Mouse (Mus musculus) hindbrain, embryonic 13.5 days (tissue): ENCODE measurements around the gene Itgb5. TPM values are rescaled to one million over a fixed set of nuclear protein-coding genes. Genes with fewer than 3 reads are reported as not detected.

Source experiments
- ATAC-seq: fragments of 200-750 bp; cut with Nextera tagmentation; 2 replicates; pipeline ENCODE4 v1.8.0; 2017; ENCODE audit warnings: moderate TSS enrichment; ENCODE audit not compliant: low FRiP score
- H3K27ac ChIP-seq: fragments of 300-500 bp; sonication (generic); 2 replicates; pipeline ENCODE4 v1.5.1; 2015; ENCODE audit warnings: inconsistent platforms, mild to moderate bottlenecking, moderate library complexity
- H3K27me3 ChIP-seq: fragments of 300-500 bp; sonication (generic); 2 replicates; pipeline ENCODE4 v1.6.1; 2015; ENCODE audit warnings: mild to moderate bottlenecking, inconsistent platforms
- H3K36me3 ChIP-seq: fragments of 300-500 bp; sonication (generic); 2 replicates; pipeline ENCODE4 v1.6.1; 2015; ENCODE audit warnings: mild to moderate bottlenecking, inconsistent platforms
- H3K4me1 ChIP-seq: fragments of 300-500 bp; sonication (generic); replicated peaks from 2 replicates; pipeline ENCODE4 v1.6.1; 2015; ENCODE audit warnings: inconsistent platforms
- H3K4me2 ChIP-seq: fragments of 300-500 bp; sonication (generic); 2 replicates; pipeline ENCODE4 v1.6.1; 2015; ENCODE audit warnings: inconsistent platforms, mild to moderate bottlenecking, moderate library complexity
- H3K4me3 ChIP-seq: fragments of 300-500 bp; sonication (generic); 2 replicates; pipeline ENCODE4 v1.5.1; 2015; ENCODE audit warnings: mild to moderate bottlenecking, inconsistent platforms
- H3K9ac ChIP-seq: fragments of 300-500 bp; sonication (generic); 2 replicates; pipeline ENCODE4 v1.6.1; 2015; ENCODE audit warnings: mild to moderate bottlenecking, inconsistent platforms
- H3K9me3 ChIP-seq: fragments of 300-500 bp; sonication (generic); 2 replicates; pipeline ENCODE4 v1.6.1; 2016; ENCODE audit warnings: inconsistent platforms
- WGBS: fragments of 180-500 bp; shearing (Covaris S2); methylation state at CpG from one replicate; pipeline ENCODE4 v1.1.7; 2015; 5-methylcytosine and 5-hydroxymethylcytosine counted together
- polyA plus RNA-seq: library from polyadenylated mRNA; unstranded; fragments of >200 nt; fragmentation: Nextera tagmentation; extraction: Ambion mirVana; gene quantifications from 2 replicates; pipeline ENCODE4 v1.2.1, GENCODE M21; 2015

The Itgb5 gene
- polyA plus RNA-seq, 1 experiment from 2014 or later: 11.0 TPM

DNA sequence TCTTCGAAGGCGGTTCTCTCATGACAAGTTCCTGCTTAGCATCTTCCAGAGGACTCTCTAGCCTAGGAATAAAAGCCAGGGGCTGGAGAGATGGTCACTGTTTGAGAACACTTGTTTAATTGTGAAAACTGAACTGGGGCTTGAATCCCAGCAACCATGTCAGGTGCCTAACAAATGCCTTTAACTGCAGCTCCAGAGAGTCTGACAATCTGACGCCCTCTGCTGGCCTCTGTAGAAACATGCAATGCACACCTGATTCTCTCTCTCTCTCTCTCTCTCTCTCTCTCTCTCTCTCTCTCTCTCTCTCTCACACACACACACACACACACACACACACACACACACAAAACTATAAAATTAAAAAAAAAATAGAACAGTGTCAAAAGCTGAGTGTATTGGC lies 19.5 kb upstream of the Itgb5 start:
- no peaks in the 10 kb centered on the region for H3K4me1 ChIP-seq
- 81% methylated on average over 3 of the region's 3 CpGs for WGBS
- no peak overlapping the region for H3K9ac ChIP-seq
- no peaks in the 10 kb centered on the region for H3K27me3 ChIP-seq
- no peak overlapping the region for H3K4me2 ChIP-seq
- H3K9me3 ChIP-seq: no peaks in the 10 kb centered on the region
- no peak overlapping the region for H3K4me3 ChIP-seq
- no peak for ATAC-seq
- H3K27ac ChIP-seq: no peak overlapping the region
- no peaks in the 10 kb centered on the region for H3K36me3 ChIP-seq

GRCm38 (mm10) chr16:33818413-33819165 lies 10.9 kb upstream of the Itgb5 start:
- no peak for ATAC-seq
- Histone ChIP-seq H3K4me2 (no peak overlapping the region), H3K4me3 (no peak overlapping the region), H3K9ac (no peak overlapping the region), H3K36me3 (no peaks in the 10 kb centered on the region), H3K27me3 (peaks cover 4% of the 10 kb centered on the region; the same call in 1 of the 2 replicates), H3K9me3 (no peaks in the 10 kb centered on the region), H3K4me1 (no peaks in the 10 kb centered on the region), H3K27ac (no peak overlapping the region)
- WGBS: 92% methylated on average over 7 of the region's 7 CpGs

- ATAC-seq: no peak
- 22% methylated on average over 17 of the region's 17 CpGs for WGBS
These were observed 8.9 kb upstream of the Itgb5 start for GRCm38 (mm10) chr16:33820269-33821178.

GRCm38 (mm10) chr16:33824603-33825002 lies 4.9 kb upstream of the Itgb5 start:
- Histone ChIP-seq H3K36me3 (no peaks in the 10 kb centered on the region), H3K9me3 (no peaks in the 10 kb centered on the region), H3K9ac (no peak overlapping the region), H3K4me1 (peaks cover 7% of the 10 kb centered on the region), H3K4me3 (no peak overlapping the region), H3K4me2 (no peak overlapping the region), H3K27ac (no peak overlapping the region), H3K27me3 (peaks cover 36% of the 10 kb centered on the region)
- WGBS: 81% methylated on average over 6 of the region's 6 CpGs
- ATAC-seq: no peak

More at GRCm38 (mm10) chr16:33820269-33821178, 8.9 kb upstream of the Itgb5 start:
- Histone ChIP-seq H3K4me2 (no peak overlapping the region), H3K4me3 (no peak overlapping the region), H3K9ac (0 out of 2 replicates have a peak overlapping the region, but pooled peaks have one; percentile 19), H3K9me3 (no peaks in the 10 kb centered on the region), H3K4me1 (no peaks in the 10 kb centered on the region), H3K27me3 (peaks cover 4% of the 10 kb centered on the region; the same call in 1 of the 2 replicates), H3K36me3 (no peaks in the 10 kb centered on the region), H3K27ac (no peak overlapping the region)

DNA sequence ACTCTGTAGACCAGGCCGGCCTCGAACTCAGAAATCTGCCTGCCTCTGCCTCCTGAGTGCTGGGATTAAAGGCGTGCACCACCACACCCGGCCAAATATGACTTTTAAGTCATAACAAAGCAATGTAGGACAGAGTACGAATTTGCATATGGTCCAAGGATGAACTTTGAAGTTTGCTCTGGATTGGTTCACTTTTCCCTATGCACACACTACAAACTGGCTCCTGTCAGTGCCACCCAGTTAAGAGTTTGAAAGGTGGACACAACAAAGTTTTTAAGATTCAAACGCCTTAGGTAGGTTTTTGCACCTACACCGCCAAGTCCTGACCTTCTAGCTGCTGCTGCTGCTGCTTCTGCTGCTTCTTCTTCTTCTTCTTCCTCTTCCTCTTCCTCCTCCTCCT lies 969 bp upstream of the Itgb5 start:
- no peak overlapping the region for H3K4me3 ChIP-seq
- H3K4me1 ChIP-seq: peaks cover 26% of the 10 kb centered on the region
- ATAC-seq: no peak
- peaks cover 71% of the 10 kb centered on the region for H3K27me3 ChIP-seq
- no peak overlapping the region for H3K27ac ChIP-seq
- H3K9me3 ChIP-seq: no peaks in the 10 kb centered on the region
- no peak overlapping the region for H3K9ac ChIP-seq
- 91% methylated on average over 7 of the region's 7 CpGs for WGBS
- H3K36me3 ChIP-seq: no peaks in the 10 kb centered on the region
- H3K4me2 ChIP-seq: no peak overlapping the region

DNA sequence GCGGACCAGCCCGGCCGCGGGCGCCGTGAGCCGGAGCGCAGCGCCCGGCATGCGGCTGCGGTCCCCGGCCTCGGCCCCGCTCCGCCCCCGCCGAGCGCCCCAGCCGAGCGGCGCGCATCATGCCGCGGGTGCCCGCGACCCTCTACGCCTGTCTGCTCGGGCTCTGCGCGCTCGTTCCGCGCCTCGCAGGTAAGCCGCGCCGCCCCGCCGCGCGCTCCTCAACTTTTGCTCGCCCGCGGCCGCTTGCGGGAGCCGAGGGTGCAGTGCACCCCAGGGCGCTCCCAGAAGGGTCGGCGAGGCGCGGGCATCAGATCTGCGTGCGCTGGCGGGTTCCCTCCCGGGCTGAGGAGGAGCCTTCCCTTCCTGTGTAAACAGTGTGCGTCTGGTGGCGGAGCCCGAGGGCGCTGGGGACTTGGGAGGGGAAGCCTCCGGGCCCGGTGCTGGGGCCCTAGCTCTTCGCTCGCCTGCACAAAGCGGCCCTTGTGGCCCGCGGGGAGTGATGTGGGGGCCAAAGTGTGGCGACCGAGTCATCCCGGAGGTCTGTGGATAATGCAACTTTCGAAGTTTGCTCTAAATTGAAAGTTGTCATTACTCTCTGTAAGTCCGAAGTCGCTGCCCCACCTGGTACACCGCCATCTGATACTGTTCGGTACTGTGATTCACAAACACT lies 512 bp downstream of the Itgb5 start:
- peak; percentile 81 for ATAC-seq
- Histone ChIP-seq H3K4me3 (peak overlapping the region; percentile 70), H3K4me2 (peak overlapping the region; percentile 99), H3K4me1 (peaks cover 38% of the 10 kb centered on the region), H3K27ac (no peak overlapping the region; the same call in 1 of the 2 replicates), H3K9me3 (no peaks in the 10 kb centered on the region), H3K36me3 (no peaks in the 10 kb centered on the region), H3K9ac (peak overlapping the region; percentile 75), H3K27me3 (peaks cover 86% of the 10 kb centered on the region)
- under 1% methylated on average over 76 of the region's 76 CpGs for WGBS

DNA sequence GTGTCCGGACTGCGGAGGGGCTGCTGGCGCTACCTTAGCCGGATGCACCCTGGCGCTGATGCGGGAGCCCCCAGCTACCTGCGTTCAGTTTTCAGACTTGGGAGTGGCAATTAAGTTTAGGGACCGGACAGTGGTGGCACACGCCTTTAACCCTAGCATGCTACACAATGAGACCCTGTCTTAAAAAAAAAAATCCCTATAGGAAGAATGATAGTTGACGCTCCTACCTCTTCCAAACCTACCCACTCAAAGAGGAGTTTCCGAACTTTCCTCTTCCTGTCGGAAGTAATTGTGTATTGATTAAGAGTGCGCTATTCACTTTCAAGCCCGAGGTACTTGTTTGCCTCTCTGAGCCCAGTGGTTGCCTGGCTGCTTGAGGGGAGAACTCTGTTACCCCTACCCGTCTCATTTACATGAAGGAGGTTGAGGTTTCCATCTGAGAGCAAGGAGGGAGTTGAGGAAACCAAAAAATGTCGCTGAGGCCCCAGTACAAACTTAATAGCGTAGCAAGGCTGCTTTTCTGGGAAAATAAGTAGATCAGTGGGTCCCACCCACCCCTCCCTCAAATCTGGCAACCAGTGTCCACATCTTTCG lies 1.1 kb downstream of the Itgb5 start:
- H3K36me3 ChIP-seq: no peaks in the 10 kb centered on the region
- H3K4me1 ChIP-seq: peaks cover 38% of the 10 kb centered on the region
- no peak for ATAC-seq
- peak overlapping the region; percentile 99 for H3K4me2 ChIP-seq
- 2% methylated on average over 18 of the region's 18 CpGs for WGBS
- H3K27ac ChIP-seq: no peak overlapping the region
- H3K9me3 ChIP-seq: no peaks in the 10 kb centered on the region
- peaks cover 92% of the 10 kb centered on the region for H3K27me3 ChIP-seq
- H3K4me3 ChIP-seq: peak overlapping the region; percentile 70
- peak overlapping the region; percentile 75 for H3K9ac ChIP-seq

DNA sequence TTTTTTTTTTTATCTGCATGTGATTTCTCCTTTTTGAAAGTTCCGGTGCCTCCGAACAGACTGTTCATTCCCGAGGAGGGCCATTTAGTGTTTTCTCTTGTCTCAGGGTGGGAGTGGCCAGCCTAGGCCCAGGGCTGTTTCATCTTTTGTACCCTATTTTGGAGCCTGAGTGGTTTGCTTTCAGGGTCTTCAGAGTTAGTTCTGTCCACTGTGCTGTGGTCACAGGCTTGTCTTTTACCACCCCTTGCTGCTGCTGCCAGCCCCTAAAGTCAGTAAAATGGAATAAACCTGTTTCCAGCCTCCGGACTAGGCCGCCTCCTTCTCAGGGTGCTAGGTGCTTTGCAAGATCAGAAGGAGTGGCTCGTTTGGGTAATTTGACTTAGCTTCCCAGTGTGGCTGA lies 2.6 kb downstream of the Itgb5 start:
- H3K9ac ChIP-seq: no peak overlapping the region
- H3K4me2 ChIP-seq: peak overlapping the region; percentile 53; the same call in 1 of the 2 replicates
- no peak overlapping the region for H3K4me3 ChIP-seq
- no peaks in the 10 kb centered on the region for H3K9me3 ChIP-seq
- peaks cover 38% of the 10 kb centered on the region for H3K4me1 ChIP-seq
- ATAC-seq: no peak
- H3K27ac ChIP-seq: no peak overlapping the region
- 59% methylated on average over 6 of the region's 6 CpGs for WGBS
- H3K27me3 ChIP-seq: peaks cover 95% of the 10 kb centered on the region
- H3K36me3 ChIP-seq: no peaks in the 10 kb centered on the region

DNA sequence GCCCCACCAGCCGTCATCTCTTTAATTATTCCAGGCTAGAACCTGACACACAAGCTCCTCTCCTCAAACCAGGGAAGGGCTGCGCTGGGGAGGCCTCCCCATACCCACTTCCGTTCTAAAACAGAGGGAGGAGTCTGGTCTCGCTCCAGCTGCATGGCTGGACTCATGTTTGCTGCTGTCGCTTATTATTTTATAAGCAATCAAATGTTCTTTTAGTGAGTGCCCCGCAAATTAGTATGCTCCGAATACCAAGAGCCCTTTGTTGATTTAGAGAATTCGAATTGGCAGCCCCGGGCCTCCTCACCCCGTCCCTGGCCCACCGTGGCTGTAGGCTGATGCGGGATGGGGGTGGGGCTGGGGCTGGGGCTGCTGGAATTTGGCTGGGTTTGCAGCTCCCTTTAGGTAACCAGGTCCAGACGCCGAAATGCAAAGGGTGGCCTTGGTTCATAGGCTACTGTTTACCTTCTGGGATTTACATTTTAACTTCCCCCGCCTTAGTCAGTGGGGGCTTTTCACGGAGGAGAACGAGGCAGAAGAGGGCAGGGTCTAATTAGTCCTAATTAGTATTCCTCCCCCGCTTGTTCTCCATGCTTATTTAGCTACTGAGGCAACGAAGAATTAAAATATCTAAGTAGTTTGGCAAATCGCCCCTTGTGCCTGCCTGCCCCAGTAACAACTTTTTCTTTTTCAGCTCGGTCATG lies 3.4 kb downstream of the Itgb5 start:
- ATAC-seq: peak; percentile 47; the same call in 1 of the 2 replicates
- Histone ChIP-seq H3K27me3 (peaks cover 88% of the 10 kb centered on the region), H3K9me3 (no peaks in the 10 kb centered on the region), H3K4me2 (peak overlapping the region; percentile 53), H3K36me3 (no peaks in the 10 kb centered on the region), H3K4me3 (peak overlapping the region; percentile 25), H3K27ac (peak overlapping the region; percentile 64), H3K4me1 (peaks cover 38% of the 10 kb centered on the region), H3K9ac (peak overlapping the region; percentile 11; the same call in 1 of the 2 replicates)
- 2% methylated on average over 21 of the region's 21 CpGs for WGBS

- H3K9ac ChIP-seq: peak overlapping the region; percentile 55
These were observed 3.9 kb downstream of the Itgb5 start for GRCm38 (mm10) chr16:33833429-33833753.

GRCm38 (mm10) chr16:33833781-33834482 lies 4.5 kb downstream of the Itgb5 start:
- peaks cover 77% of the 10 kb centered on the region for H3K27me3 ChIP-seq
- no peaks in the 10 kb centered on the region for H3K36me3 ChIP-seq
- no peak for ATAC-seq
- peak overlapping the region; percentile 55 for H3K9ac ChIP-seq
- 2% methylated on average over 25 of the region's 25 CpGs for WGBS
- peak overlapping the region; percentile 25 for H3K4me3 ChIP-seq
- peak overlapping the region; percentile 53 for H3K4me2 ChIP-seq
- H3K4me1 ChIP-seq: peaks cover 37% of the 10 kb centered on the region
- peak overlapping the region; percentile 64; the same call in 1 of the 2 replicates for H3K27ac ChIP-seq
- H3K9me3 ChIP-seq: no peaks in the 10 kb centered on the region

More at GRCm38 (mm10) chr16:33833429-33833753, 3.9 kb downstream of the Itgb5 start:
- peak overlapping the region; percentile 25 for H3K4me3 ChIP-seq
- H3K27ac ChIP-seq: peak overlapping the region; percentile 64; the same call in 1 of the 2 replicates
- H3K4me2 ChIP-seq: peak overlapping the region; percentile 53
- no peaks in the 10 kb centered on the region for H3K9me3 ChIP-seq
- peaks cover 83% of the 10 kb centered on the region for H3K27me3 ChIP-seq
- 12% methylated on average over 5 of the region's 5 CpGs for WGBS
- H3K4me1 ChIP-seq: peaks cover 38% of the 10 kb centered on the region
- no peak for ATAC-seq
- no peaks in the 10 kb centered on the region for H3K36me3 ChIP-seq
